Mouse (Mus musculus) 3134 (cell line): ENCODE data around the gene Gm28635.

Experiments used
- DNase-seq: peaks from one replicate; pipeline ENCODE4 v3.0.0-alpha.2; 2011; ENCODE audit warnings: low spot score; ENCODE audit not compliant: insufficient read length; ENCODE audit errors: extremely low read depth

Gm28635 gene

DNA sequence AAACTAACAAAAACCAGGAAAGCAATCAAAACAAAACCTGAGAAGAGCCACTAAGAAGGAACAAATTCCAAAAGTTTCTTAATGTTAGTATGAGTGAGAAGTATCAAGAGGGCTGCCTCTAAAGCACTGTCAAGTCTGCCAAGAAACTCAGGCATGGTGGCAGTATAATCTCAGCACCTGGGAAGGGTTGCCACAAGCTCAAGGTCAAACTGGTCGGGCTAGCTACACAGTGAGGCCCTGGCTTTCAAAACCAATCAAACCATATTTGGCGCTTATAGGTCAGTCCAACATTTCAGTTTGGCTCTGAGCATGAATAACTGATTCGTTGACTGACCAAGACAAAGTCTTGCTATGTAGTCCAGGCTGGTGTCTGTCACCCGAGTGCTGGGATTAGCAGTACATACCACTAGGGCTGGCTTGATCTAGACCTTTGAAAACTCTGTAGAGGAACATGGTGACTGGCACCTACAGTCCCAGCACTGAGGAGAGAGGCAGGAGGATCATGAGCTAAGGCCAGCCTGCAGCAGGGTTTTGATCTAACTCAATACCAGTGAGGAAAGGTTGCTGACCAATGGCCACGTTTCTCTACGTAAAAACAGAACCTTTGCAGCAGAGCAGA is 78.5 kb downstream of the Gm28635 start:
- DNase-seq = no peak

DNA sequence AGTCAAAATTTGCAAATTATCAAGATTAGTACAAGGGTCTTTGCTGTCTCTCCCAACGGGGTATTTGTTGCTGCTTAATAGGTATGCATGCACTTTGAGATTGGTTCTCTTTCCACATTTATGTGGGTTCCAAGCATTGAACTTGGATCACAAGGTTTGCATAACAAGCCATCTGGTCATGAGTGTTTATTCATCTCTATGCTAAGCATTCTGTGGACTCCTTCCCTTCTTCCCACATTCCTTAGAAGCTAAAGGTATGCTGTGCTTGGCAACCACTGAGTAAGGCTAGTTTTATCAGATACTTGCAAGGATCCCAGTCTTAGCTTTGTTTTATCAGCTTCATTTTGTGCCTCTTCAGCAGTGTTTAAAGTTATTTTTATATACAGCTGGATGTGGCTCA is 80.7 kb downstream of the Gm28635 start:
- DNase-seq = no peak

DNA sequence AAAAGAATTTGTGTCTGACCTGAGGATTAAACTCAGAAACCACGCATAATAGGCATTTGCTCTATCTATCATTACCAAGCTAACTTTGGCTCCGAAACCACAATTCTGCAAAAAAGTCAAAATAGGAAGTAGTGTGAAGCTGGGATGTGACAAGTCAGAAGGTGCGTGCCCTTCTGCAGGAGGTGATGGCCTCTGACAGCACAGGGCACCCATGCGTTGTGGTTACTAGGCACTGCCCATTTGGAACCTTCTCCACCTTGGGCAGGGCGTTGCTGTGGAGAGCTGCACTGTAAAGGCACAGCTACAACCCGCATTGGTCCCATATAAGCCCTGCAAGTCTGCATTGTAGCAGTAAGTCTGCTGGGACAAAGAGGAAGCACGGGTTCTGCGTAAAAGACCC is 85.0 kb downstream of the Gm28635 start:
- no peak for DNase-seq

DNA sequence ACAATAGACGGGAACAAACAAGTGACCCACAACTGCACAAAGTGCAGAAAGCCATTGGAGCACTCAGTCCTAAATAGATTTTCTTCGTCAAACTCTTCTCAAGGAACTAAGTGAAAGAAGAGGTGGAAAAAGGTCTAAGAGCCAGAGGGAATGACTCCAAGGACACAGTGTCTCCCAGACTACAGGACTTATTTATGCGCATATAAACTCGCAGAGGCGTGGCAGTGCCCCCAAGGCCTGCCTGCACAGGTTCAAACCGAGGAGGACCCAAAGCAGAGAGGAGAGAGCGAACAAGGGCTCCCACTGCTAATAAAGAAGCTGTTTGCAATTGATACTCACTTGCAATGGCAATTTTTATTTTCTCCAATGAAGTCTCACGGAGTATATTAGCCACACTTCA is 92.1 kb downstream of the Gm28635 start:
- no peak for DNase-seq

DNA sequence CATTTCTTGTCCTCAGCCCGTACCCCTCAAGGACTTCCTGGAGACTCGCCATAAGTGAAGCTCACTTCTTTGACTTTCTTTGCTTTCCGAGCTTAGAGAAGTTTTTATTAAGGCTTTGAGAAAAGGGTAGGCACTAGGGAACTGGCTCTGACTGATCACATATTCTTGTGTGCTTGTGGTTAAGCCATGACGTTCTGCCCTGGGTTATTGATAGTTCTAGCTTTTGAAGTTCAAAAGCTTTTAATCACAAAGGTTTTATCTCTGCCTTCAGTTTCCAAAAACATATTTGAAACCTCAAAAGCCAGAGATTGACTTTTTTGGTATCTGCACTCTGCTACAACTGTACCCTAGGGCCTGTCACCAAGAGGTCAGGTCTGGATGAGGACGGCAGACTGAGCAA is 95.6 kb downstream of the Gm28635 start:
- no peak for DNase-seq

DNA sequence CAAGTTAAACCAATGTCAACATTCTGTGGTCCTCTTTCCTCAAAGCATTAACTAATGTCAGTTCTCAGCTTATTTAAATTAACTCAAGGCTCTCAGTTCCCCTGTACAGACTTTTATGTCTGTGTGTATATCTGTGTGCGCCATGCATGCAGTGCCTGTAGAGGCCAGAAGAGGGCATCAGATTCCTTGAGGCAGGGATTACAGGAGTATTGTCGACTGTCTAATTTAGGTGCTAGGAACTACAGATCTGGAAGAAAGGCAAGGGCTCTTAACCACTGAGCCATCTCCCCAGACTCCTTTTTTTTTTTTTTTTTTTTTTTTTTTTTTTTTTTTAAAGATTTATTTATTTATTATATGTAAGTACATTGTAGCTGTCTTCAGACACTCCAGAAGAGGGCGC is 96.6 kb downstream of the Gm28635 start:
- DNase-seq = no peak

DNA sequence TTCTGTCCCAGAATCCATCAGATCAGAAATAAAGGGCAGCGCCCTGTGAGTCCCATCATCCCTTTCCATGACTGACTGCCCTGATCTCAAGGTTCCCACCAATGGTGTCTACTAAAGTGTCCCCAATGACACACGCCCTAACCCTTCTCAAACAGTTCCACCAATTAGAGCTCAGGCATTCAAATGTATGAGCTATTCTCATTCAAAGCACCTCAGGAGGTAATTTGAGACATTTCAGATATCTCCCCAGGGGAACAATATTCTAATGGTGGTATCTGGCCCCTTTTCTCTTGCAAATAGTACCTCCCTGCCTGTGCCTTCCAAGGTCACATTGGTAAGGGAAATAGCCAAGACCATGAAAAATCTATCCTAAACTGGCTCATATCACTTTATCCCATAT is 98.5 kb downstream of the Gm28635 start:
- DNase-seq = no peak

DNA sequence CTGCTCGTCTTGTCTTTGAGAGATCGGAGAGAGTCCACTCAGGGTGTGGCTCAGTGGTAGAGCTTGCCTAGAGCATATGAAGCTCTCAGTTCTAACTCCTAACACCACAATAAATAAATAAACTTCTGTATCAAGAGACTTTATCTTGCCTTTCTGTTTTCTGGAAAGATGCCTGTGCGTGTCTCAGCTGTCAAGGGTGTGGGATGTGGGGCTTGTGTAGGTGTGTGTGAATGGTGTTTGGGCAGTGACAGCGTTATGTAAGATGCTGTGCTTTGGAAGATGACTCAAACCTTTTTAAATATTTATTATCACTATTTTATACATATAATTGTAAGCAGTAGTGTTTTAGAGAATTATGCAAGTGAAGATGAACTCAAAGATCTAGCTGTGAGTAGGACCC is 103.7 kb downstream of the Gm28635 start:
- no peak for DNase-seq

DNA sequence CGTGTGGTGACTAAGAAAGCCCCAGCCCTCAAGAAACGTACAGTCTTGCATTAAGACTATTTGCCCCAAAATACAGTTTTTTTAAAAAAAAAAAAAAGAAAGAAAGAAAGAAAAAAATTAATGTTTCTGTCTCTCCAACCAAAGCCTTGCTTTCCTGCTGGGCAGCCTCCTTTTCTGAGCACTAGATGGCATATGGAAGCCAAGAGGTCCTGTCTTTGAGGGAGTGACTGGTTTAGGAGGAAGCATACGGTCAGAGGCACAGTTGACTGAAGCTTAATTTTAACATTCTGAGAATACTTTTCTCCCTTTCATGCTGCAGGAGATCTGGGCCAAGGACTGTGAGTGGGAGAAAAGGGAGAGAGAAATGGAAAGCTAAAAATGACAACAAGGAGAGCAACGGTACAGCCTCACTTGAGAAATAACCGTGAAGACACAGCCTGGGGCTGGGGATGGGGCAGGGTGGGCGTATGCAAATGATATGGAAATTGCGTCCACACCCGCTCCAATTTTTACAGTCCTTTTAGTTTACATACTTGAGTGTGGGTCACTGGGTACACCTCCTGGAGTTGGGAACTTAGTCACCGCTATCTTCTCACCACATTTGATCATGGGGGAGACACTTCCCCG is 120.8 kb downstream of the Gm28635 start:
- DNase-seq = no peak
